Mouse (Mus musculus) layer of hippocampus, adult 2 months (tissue): ENCODE results near the gene Cmtm4. TPM values are rescaled to one million over a fixed set of nuclear protein-coding genes. Genes with fewer than 3 reads are reported as not detected.
A peak's percentile ranks its signal among the peaks of the same experiment; 100 is the strongest.

ENCODE experiments used
- DNase-seq, 2 experiments: peaks; one replicate each; pipeline ENCODE4 v3.0.0; 2022; ENCODE audit warnings: low spot score in 2 of 2
- H3K27ac ChIP-seq: fragments of 200-600 bp; 2 replicates; pipeline ENCODE4 v1.8.1; 2022
- H3K4me3 ChIP-seq: fragments of 200-600 bp; 2 replicates; pipeline ENCODE4 v1.8.1; 2022; ENCODE audit warnings: mild to moderate bottlenecking
- CTCF ChIP-seq: fragments of 200-600 bp; conservative IDR thresholded peaks from 2 replicates; pipeline ENCODE4 v1.8.1; 2022; ENCODE audit warnings: antibody characterized with exemption, mild to moderate bottlenecking, moderate library complexity
- total RNA-seq, 2 experiments: library from RNA; stranded (reverse); gene quantifications; 2 replicates each; pipeline ENCODE4 v1.2.3; 2021

The Cmtm4 gene
- total RNA-seq, 2 experiments from 2014 or later: 59.9 to 62.3 TPM

DNA sequence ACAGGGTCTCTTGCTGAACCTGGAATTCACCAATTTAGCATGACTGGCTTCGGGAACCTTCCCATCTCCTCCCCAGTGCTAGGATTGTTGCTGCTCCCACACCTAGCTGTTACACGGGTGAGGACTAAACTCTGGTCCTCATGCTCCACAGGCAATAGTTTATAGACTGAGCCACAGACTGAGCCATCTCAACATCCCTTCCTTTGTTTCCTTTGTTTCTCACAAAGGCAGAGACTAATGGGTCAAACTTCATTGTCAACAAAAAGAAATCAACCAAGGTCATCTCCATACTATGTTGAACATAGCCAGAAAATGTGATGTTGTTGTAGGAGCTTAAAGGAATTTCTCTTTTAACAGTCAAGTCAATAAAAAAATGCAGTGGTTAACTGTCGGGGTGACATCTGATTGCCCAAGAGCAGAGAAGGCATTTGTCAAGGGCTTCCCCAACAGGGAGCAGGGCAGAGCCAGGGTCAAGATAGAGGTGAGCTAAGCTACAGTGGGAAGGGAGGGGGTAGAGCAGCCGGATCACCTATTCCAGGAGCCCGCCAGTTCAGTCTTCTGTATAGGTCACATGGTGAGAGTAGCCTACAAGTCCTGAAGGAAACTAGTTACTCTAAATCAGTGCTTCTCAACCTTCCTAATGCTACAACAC is 37.7 kb upstream of the Cmtm4 start:
- no peak for DNase-seq
- no peak overlapping the region for H3K27ac ChIP-seq
- no peak for TF ChIP-seq CTCF
- no peak overlapping the region for H3K4me3 ChIP-seq

DNA sequence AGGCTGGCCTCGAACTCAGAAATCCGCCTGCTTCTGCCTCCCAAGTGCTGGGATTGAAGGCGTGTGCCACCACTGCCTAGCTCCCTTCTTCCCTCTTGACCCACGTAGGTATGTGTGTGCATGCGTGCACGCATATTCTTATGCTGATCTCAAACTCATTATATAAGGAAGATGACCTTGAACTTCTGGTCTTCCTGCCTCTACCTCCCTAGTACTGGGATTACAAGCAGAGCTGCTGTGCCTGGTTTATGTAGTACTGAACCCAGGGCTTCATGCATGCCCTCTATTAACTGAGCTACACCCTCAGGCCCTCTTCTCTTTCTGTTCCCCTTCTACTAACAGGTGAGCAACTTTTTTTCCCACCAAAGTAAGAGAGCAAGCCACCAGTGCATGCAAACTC is 37.0 kb upstream of the Cmtm4 start:
- no peak for TF ChIP-seq CTCF
- Histone ChIP-seq H3K4me3 (no peak overlapping the region), H3K27ac (no peak overlapping the region)
- DNase-seq: no peak

DNA sequence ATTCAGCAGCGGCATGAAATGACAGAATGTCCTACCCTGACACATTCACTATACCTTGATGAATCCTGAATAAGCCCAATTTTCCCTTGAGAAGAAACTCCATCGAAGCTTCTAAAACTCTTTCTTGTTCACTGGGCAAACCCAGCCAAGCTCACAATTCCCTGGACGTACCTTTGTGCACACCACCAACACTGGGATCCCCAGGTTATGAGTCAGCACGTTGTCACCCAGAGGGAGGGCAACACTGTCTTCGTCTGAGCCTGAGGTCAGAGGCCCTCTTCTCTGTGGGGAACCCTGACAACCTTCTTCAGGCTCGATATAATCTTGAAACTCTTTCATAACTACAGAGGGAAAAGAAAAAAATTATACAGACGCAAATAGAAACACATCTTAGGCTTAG is 34.6 kb upstream of the Cmtm4 start:
- H3K27ac ChIP-seq: no peak overlapping the region
- no peak for TF ChIP-seq CTCF
- H3K4me3 ChIP-seq: no peak overlapping the region
- DNase-seq: no peak

DNA sequence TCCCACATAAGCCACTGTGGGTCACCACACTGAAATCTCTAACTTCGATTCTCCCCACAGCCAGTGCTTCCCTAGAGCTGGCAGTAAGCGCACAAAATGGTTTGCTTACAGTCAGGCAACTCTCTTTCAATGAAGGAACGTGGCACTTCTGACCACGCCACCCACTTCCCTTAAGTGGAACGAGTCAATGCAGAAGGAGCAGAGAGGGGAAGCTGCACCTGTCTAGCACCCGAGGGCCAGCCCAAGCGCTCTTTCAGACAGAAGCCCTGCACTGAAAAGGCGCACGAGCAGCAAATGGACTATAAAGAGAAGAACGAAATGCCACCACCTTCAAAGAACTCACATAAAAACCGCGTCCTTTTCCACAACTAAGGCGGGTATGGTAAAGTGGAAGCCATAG is 32.1 kb upstream of the Cmtm4 start:
- DNase-seq: no peak
- TF ChIP-seq CTCF: no peak
- Histone ChIP-seq H3K4me3 (no peak overlapping the region), H3K27ac (no peak overlapping the region)

DNA sequence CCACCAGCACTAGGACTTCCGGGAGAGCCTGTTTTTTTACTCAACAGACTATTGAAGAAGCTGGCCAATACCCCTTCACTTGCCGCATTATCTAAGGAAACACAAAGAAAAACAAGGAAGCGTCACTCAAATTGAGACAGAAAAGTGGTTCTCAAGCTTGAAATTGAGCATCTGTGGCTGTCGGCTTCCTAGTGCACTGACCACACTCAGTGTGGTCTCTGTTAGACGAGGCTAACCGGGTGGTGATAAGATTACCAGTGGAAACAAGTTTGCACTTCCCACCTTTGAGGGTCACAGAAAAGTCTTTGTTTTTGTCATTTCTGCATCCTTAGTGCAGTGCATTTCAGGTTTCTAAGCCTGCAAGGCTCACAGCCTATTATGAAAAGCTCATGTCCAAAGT is 26.7 kb upstream of the Cmtm4 start:
- TF ChIP-seq CTCF: no peak
- no peak overlapping the region for H3K4me3 ChIP-seq
- H3K27ac ChIP-seq: no peak overlapping the region
- no peak for DNase-seq

DNA sequence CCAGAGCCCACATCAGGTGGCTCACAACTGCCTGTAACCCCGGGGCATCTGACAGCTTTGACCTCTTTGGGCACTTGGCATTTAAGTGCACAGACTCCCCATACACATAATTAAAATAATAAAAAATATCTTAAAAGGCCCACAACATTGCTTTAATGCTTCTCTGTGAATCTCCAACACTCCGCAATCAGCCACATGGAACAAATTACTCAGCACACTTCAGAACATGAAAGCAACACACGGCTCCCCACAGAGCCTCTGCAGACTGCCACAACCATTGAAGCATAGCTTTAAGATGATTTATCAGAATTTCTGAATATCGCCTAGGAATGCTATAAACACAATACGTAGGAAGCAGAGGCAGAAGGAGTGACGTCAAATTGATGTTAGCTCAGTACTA is 20.4 kb upstream of the Cmtm4 start:
- DNase-seq: no peak
- no peak overlapping the region for H3K4me3 ChIP-seq
- TF ChIP-seq CTCF: no peak
- H3K27ac ChIP-seq: peak overlapping the region; percentile 53; the same call in 1 of the 2 replicates

DNA sequence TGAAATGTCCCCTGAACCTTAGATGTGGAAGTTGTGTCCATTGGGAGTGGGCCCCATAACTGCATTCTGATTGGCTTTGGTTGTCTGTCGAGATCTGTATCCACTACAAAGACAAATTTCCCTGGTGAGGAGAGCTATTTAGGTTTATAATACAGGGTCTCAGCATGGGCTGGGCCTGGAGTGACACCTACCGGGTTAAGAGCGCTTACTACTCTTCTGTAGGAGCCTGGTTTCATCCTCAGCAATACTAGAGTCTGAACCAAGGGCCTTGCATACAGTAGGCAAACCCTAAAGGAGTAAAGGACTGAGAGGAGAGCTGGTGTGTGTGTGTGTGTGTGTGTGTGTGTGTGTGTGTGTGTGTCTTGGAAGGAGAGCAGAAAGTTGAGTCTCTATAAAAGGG is 18.6 kb upstream of the Cmtm4 start:
- TF ChIP-seq CTCF: no peak
- no peak overlapping the region for H3K4me3 ChIP-seq
- no peak for DNase-seq
- no peak overlapping the region for H3K27ac ChIP-seq

DNA sequence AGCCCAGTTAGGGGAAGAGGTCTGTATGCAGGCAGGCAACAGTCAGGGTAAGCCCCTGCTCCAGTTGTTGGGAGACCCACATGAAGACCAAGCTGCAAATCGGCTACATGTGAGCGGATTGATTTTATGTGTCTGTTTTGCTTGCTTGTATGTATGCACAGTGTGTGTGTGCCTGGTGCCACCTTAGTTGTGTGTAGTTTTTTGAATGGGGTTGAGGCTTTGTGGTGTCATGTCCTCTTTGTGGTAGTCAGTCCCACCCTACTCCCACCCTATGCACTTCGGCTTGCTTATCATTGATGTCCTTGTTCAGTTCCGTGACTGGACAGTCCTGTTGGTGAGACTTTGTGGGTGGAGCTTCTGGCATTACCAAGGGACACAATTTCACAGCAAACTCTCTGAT is 18.2 kb upstream of the Cmtm4 start:
- no peak for TF ChIP-seq CTCF
- H3K27ac ChIP-seq: no peak overlapping the region
- no peak for DNase-seq

DNA sequence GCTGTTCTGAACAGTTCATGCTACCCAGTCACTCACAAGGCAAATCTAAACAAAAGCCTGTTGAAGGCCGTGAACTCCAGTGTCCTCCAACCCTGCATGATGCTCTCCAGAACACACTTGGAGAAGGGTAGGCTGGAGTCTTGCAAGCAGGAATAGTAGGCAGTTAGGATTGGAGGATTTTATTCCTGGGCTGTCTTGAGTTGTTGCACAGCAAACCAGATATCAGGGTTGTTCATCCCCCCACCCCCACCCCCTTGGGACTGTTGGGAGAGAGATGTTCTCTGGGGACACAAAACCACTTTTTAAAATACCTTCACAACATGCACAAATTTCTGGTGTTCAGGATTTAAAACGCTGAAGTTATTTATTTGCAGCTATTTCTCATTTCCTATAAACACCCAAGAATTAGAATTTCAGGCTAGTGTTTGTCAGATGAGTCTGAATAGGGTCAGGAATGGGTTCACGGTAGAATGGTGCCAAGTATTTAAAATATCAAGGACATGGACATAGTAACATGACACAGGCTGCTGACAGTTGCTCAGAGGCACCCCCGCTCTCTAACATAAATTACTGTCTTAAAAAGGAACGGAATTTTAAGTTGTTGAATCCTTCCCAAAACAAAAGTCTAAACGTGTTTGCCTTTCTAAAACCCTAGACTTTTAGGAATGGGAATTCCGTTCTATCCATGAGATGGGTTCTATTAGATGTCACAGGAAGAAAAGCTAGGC is 17.4 kb upstream of the Cmtm4 start:
- no peak for DNase-seq
- no peak overlapping the region for H3K4me3 ChIP-seq
- TF ChIP-seq CTCF: no peak
- no peak overlapping the region for H3K27ac ChIP-seq

More for the DNA sequence above, 18.2 kb upstream of the Cmtm4 start:
- no peak overlapping the region for H3K4me3 ChIP-seq

DNA sequence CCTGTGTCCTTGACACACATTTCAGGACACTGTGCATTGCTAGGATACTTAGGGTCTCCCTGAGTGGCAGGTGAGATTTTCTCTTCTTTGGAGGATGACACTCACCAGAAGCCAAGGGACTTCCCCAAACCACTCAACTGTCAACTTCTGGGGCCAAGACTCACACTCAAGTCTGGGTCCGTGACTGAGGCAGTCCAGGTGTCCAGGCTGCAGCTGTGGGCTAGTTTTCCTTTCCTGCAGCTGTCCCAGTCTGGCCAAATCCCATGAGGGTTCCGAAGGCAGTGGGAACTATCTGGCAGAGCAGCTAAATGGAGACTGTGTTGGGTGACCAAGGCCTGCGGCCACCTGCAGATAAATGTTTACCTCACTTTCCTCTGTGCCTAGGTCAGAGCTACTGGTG is 16.4 kb upstream of the Cmtm4 start:
- no peak overlapping the region for H3K4me3 ChIP-seq
- H3K27ac ChIP-seq: peak overlapping the region; percentile 89
- no peak for DNase-seq
- TF ChIP-seq CTCF: no peak

DNA sequence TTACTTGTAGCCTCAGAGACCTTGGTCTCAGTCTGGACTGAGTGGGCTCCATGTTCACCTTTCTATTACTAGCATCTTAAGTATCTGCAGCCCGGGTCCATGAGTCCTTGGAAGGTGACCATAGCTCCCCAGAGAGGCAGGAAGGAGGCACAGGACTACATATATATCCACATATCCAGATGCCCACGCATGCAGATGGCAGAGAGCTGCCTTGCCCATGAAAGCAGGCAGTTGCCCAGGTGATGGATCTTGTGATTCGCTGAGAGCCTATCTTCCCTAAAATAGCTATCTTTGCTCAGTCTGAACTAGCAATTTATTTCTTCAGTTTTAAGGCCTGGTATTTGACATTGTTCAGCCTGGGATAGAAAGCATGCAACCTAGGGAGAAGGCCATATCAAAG is 15.9 kb upstream of the Cmtm4 start:
- DNase-seq: peak; percentile 52 to 67
- no peak overlapping the region for H3K4me3 ChIP-seq
- TF ChIP-seq CTCF: no peak
- H3K27ac ChIP-seq: peak overlapping the region; percentile 89

DNA sequence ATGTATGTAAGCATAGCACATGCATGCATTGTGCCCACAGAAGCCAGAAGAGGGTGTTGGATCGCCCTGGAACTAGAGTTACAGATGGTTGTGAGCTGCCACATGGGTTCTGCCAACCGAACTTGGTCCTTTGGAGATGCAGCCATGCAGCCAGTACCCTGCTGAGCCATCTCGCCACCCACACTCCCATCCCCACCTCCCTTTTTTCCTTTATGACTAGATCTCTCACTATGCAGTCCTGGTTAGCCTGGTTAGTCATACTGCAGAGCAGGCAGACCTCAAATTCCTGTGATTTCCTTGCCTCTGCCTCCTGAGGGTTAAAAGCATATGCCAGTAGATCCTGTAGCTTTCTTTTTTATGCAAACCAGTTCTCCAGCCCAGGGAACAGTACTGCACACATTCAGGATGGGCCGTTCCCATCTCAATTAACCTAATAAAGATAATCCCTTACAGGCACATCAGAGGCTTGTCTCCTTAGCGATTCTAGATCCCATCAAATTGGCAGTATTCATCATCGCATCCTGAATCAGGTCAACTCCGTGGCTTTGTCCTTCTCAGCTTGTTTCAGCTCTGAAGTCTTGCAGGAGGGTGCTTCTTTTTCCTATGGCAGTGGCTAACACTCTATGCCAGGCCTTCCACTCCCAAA is 15.1 kb upstream of the Cmtm4 start:
- DNase-seq: peak; percentile 27 to 54
- no peak overlapping the region for H3K4me3 ChIP-seq
- H3K27ac ChIP-seq: peak overlapping the region; percentile 89
- no peak; the same call in 1 of the 2 replicates for TF ChIP-seq CTCF

DNA sequence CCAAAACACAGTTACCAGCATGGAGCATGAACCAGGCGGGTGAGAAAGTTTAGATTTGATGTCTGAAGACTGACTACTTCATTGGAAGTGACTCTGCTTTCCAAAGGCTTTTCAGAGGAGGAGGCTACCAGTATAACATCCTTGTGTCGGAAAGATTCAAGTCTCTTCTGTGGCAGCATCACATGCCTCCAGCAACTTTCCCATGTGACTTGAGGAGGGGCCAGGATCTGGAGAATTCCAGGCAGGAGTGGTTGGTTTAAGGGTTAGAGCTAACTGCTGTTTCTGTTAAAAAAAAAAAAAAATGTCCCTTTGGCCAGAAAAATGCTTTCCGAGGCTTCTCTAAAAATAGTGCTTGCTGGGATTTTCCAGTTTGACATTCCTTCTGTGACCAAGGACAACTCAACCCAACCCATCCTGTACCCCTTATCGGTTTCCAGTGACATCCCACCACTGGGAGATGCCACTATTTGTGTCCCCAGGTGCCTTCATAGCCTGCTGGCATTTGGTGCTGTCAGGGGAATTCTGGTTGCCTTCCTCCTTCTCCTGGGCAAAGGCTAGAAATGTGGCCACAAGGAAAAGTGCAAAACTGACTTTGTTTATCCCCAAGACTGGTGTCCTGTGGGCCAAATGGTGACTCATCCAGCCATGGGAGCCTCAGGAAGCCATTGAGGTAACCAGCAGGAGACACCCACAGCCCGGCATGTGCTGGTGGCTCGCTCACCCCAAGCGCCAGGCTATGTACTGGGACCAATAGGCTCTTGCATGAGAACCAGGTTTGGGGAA is 12.9 kb upstream of the Cmtm4 start:
- no peak for DNase-seq
- no peak for TF ChIP-seq CTCF
- no peak overlapping the region for H3K27ac ChIP-seq

More for the DNA sequence above, 12.9 kb upstream of the Cmtm4 start:
- no peak overlapping the region for H3K4me3 ChIP-seq
